Mouse (Mus musculus) right cerebral cortex, postnatal 25 days (tissue): ENCODE measurements around the gene Dgcr2.
A peak's percentile ranks its signal among the peaks of the same experiment; 100 is the strongest.

ENCODE experiments used
- DNase-seq: peaks from one replicate; pipeline ENCODE4 v3.0.0; 2022

The Dgcr2 gene

GRCm38 (mm10) chr16:17898462-17898861, at the start of gene Dgcr2, which contains the start of gene Tssk2:
Gene Dgcr2, minus strand, starts transcription at chr16:17898562.
Gene Tssk2, plus strand, starts transcription at chr16:17898637.
- DNase-seq: no peak

DNA sequence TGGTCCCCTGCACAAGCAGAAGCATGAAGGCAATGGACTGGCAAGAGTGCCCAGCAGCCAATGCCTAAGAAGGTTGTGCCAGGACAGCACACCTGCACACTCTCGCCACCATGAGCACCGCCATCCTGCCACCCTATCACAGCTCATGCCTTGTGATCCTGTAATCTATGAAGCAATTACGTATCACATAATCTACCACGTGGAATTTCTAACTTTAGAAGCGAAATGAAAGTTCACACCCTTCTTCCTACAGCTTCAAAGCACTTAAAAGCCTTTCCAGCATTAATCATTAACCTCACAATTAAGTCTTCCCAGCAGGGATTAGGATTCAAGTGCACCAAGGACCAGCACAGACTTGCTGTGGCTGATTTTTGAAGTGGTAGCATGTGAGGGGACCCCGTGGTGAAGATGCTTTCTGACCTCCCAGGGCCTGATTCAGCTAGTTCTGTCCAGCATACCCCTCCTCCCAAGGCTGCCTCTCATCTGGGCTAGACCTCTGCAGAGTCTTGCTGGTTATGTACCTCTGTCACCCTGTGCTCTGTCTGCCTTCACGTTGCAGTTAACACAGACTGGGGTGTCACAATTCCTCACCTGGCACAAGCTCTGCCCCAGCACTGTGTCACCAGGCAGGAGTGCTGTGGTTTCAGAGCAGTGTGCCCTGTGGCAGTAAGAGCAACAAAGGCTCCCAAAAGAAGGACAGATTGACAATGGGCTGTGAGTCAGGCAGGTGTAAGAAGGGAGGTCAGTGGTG, 46.9 kb upstream of the Dgcr2 start:
- DNase-seq: no peak

GRCm38 (mm10) chr16:17943466-17943865, 45.1 kb upstream of the Dgcr2 start:
- no peak for DNase-seq

GRCm38 (mm10) chr16:17939255-17939751, 40.9 kb upstream of the Dgcr2 start:
- DNase-seq: no peak

DNA sequence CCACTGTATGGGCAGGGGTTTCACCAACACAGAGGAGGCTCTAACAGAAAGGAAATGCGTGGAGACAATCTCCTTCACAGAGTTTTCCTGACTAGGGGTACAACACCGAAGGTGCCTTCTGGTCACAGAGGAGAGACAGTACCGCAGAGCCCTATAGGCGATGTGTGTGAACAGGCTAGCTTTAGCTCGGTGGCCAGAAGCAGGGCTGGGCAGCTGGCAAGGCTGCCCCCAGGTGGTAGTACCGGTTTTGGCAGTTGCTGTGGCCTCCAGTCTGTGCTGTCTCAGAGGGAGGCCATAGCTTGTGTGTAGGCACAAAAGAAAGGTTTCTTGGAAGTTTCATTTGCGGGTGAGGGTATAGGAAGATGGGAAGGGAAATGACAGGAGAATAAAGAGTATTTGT, 40.5 kb upstream of the Dgcr2 start:
- DNase-seq: peak; percentile 58

- DNase-seq: no peak
These were observed 39.8 kb upstream of the Dgcr2 start for GRCm38 (mm10) chr16:17938187-17938586.

- DNase-seq: no peak
These were observed 38.4 kb upstream of the Dgcr2 start for GRCm38 (mm10) chr16:17936776-17937175.

- DNase-seq: no peak
These were observed 36.1 kb upstream of the Dgcr2 start for GRCm38 (mm10) chr16:17934445-17934910.

- no peak for DNase-seq
These were observed 35.5 kb upstream of the Dgcr2 start for GRCm38 (mm10) chr16:17933594-17934444.

DNA sequence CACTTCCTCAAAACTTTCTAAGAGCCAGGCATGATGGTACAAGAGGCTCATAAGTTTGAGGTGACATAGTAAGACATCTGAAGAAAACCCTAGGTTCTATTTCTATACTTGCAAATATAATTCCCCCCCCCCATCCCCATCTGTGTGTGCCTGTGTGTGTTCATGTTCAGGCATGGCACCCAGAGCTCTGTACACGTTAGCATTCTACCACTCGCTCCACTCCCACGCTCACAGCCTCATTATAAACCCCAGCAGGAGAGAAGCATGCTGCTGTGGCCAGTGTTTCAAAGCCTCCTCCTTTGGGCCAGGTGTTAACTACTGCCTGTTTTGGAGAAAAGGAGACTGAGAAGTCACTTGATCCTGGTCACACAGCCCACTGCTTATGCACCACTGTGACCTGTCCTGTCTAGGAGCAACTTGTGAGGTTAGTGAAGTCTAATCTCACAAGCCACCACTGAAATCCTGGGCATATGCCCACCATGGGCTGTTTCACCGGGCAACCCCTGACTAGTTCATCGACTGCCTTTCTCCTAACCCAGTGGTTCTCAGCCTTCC, 33.6 kb upstream of the Dgcr2 start:
- no peak for DNase-seq

DNA sequence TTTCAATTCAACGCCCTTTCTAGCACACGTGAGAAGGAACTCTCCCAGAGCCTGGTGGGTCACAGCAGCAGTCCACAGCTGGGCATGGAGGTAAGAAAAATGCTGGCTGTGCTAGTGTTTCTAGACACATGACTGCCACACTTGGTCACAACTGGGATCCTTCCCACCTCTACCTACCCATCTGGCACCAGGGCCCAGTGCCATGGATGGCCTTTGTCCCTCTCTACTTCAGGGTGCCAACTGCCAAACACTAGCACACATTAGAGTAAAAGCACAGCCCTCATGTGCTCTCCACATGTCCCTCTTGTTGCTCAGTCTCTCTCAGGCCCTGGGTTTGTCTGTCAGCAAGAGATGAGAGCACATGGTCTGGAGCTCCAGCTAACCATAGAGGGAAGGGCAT, 31.3 kb upstream of the Dgcr2 start:
- DNase-seq: no peak

DNA sequence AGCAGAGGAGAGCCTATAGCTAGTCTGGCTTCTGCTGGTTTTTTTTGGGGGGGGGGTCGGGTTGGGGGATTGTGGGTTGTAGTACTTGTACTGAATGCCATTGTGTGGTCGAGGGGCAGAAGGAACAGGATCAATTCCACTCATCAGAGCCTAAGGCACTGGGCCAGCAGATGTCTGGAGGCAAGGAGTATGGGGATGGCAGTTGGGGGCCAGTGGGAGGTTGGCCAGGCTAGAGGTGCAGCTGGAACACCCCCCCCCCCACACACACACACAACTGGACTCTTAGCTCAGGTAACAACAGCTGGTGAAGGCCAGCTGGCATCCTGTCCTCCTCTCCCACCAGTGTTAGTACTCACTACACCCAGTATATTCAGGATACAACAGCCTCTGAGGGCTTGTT, 30.8 kb upstream of the Dgcr2 start:
- DNase-seq: no peak

- no peak for DNase-seq
These were observed 30.3 kb upstream of the Dgcr2 start for GRCm38 (mm10) chr16:17928627-17929104.

- peak; percentile 83 for DNase-seq
These were observed 29.8 kb upstream of the Dgcr2 start, which contains the start of gene Slc25a1 for GRCm38 (mm10) chr16:17928087-17928580. Gene Slc25a1, minus strand, starts transcription at chr16:17928219.

DNA sequence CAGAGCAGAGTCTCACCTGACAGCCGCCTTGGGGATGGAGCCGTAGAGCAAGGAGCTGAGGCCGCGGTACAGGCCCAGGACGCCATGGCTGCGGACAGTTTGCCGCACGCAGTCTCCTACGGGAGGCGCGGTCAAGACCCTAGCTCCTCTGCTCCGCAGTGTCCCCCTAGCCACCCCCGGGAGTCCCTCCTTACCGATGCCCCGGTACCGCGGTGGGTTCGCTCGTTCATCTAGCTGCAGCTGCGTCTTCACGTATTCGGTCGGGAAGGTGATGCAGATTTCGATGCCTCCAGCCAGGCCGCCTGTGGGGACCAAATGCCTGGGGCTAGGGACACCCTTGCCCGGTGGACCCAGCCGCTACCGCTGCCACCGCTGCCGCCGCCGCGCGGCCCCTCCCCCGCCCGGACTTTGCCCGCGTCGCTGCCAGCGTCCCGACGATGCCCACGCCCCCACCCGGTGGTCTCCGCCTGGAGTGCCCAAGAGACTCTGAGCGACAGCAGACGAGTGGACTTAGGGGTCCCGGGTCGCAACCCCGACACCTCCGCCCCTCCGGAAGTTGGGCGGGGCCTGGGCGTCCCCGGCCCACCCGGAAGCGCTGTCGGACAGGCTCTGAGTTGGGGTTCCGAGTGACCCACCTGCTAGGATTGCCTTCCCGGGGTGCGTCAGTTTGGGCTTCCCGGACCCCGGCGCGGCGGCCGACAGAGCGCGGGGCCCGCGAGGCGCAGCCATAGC, 29.2 kb upstream of the Dgcr2 start:
- peak; percentile 54 for DNase-seq

DNA sequence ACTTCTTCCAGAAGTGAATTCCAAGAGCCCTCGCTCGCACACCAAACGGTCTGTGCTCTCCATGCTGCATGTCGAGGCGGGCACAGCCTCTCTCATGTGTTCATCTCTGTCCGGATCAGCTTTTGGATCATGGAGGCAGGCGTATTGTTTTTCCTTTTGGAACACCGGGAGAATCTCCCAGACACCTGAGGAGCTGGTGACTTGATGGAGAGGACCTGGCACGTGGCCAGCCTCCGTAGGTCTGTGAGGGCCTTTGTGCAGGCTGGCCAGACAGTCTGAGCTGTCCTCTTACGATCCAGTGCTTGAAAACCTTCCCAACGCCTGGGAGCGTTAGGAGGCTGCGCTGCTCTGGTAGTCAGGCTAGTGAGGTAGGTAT, 23.8 kb upstream of the Dgcr2 start:
- no peak for DNase-seq

GRCm38 (mm10) chr16:17921325-17922162, 23.2 kb upstream of the Dgcr2 start:
- peak; percentile 95 for DNase-seq

- no peak for DNase-seq
These were observed 22.2 kb upstream of the Dgcr2 start for GRCm38 (mm10) chr16:17920586-17920985.

DNA sequence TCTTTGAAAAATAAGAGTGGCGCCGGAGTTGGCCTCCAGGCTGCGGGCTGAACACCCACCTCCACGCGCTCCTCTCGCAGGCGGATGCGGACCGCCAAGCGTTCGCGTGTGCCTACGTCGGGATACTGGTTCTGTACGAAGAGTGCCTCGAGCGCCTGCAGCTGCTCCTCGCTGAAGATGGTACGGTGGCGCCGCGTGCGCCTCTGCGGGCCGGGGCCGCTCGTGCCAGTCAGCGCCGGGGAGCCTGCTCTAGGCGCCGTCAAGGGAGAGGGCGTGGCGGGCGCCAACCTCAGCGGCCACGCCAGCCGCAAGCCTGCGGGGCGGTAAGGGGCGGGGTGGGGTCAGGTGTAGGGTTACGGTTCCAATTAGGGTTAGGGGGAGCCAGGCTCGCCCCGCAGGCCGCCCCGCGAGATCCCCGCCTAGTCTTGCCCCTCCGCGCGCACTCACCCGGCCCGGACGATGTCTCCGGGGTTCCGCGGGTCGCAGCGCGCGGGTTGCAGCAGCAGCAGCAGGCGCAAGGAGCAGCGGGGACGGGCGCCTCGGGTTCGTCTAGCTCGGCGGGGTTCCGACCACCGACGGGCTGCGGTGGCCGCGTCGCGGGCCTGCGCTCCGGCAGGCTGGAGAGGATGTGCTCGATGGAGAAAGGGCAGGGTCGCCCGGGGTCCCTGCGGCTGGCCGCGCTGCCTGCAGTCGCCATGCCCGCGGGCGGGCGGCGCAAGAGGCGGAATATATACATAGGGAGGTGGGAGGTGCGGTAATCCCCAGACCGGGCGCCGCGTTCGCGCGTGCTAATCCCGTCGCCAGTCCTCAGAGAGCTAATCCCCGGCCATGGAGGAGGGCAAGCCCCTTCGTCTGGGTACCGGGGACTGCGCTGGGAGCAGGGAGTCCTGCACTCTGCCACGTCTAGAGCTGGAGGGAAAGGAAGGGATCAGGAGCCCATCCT, 16.2 kb upstream of the Dgcr2 start, which contains the start of gene Gsc2:
Gene Gsc2, minus strand, starts transcription at position 753 of the 943 bp plus-strand sequence.
- DNase-seq: no peak

DNA sequence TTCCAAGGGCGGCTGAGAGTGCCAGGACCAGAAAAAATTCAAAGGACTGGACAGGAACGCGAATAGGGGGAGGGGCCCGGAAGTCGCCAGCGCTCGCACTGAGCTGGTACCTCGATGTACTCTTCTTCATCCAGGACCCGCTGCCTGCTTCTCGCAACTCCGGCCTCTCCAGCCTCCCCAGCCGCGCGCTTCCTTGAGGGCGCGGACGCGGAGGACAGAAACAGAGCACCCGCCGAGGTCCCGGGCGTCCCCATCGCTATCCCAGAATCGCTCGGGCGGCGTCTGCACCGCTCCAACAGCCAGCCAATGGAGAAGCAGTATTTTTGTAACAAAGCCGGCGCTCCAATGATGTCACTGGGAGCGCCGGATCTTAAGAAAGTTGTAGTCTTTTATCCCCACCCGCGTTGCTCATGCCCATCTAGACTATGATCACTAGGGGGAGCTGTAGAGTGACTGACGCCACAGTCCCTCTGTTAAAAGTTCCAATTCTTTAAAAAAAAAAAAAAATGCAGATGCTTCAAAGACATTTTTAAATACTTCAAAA, 12.8 kb upstream of the Dgcr2 start, which contains the start of gene Ess2:
Gene Ess2, minus strand, starts transcription at position 297 of the 544 bp plus-strand sequence.
- DNase-seq: peak; percentile 93
